Comparison of ENCODE assay signal across 13 mouse cellular contexts in genomic region chr13:48230996-48231395, GRCm38 (mm10). TPM values are rescaled to one million over a fixed set of nuclear protein-coding genes. Genes with fewer than 3 reads are reported as not detected.
DNase-seq lines count a peak whose midpoint lies in the region; ATAC-seq lines count a peak whose summit lies in the region.
"Had no signal": no experiment of that assay in that cellular context is flagged by ENCODE, and none has a peak within 500 bp of the region (broad histone marks: within the 10 kb centered on the region; RNA-seq: fewer than 3 reads in every experiment).

No protein-coding gene starts in this region.

- peak overlapping the region; percentile 10; the same call in 1 of the 2 replicates for H3K4me2 ChIP-seq in forebrain, embryonic 12.5 days

- peak; percentile 4 for DNase-seq in layer of hippocampus, postnatal 14 days (ENCODE audit: low spot score in 2 of 2)
- DNase-seq in layer of hippocampus, adult 9-10 months (ENCODE audit: low spot score), result no peak
- DNase-seq in 3T3-L1 (ENCODE audit: low read depth, low spot score), result peak; percentile 83
- DNase-seq in Muller cell, postnatal 12 days (ENCODE audit: inconsistent ontology term), result peak; percentile 14
- DNase-seq in urinary bladder, postnatal 10 days (ENCODE audit: low spot score), result no peak
- DNase-seq in left cerebral cortex, adult 11 months (ENCODE audit: low spot score), result no peak
- no peak for DNase-seq in gastrocnemius, adult 8-10 months (ENCODE audit: low spot score in 2 of 2)
- DNase-seq: cerebellum, postnatal 36 days; liver had no signal

- 36% methylated on average over 6 of the region's 6 CpGs for WGBS in forebrain, embryonic 12.5 days

- H3K27ac ChIP-seq in forebrain, embryonic 12.5 days, result peak overlapping the region; percentile 47; the same call in 1 of the 2 replicates
- H3K27ac ChIP-seq: macrophage had no signal

- H3K9me3 ChIP-seq in forebrain, embryonic 12.5 days, result no peaks in the 10 kb centered on the region

- H3K27me3 ChIP-seq in forebrain, embryonic 12.5 days, result no peaks in the 10 kb centered on the region

- H3K9ac ChIP-seq in forebrain, embryonic 12.5 days, result no peak overlapping the region

- H3K36me3 ChIP-seq in forebrain, embryonic 12.5 days (replicated peaks), result no peaks in the 10 kb centered on the region

- no peak for ATAC-seq in forebrain, embryonic 12.5 days (ENCODE audit: low FRiP score)

- H3K4me1 ChIP-seq in forebrain, embryonic 12.5 days, result peaks cover 31% of the 10 kb centered on the region

- H3K4me3 ChIP-seq in forebrain, embryonic 12.5 days (replicated peaks), result no peak overlapping the region
- H3K4me3 ChIP-seq: myocyte had no signal

RNA-seq across cellular contexts. Expression of gene Id4, which starts 30.0 kb away (rescaled TPM):
- total RNA-seq in layer of hippocampus, postnatal 14 days (2021), result 10 to 100 TPM; 41.2 to 44.4 TPM
- 233 and 239 TPM in 2 replicates for polyA plus RNA-seq in forebrain, embryonic 12.5 days (2016; fragmentation: Nextera tagmentation; extraction: Ambion mirVana)
- under 1 TPM; 0.44 to 0.83 (median 0.50) TPM for total RNA-seq in gastrocnemius, adult 8-10 months (2022)
- total RNA-seq: granulocyte monocyte progenitor cell, adult 5-6 weeks had no signal
- polyA plus RNA-seq: macrophage had no signal

Comparison
In these comparisons a context has a peak if more than half of its experiments do, and no peak if none do; other contexts are left out.
1. DNase-seq: peak in layer of hippocampus, postnatal 14 days (2 of 2), 3T3-L1 (single experiment) and Muller cell, postnatal 12 days (single experiment); none in layer of hippocampus, adult 9-10 months (single experiment), urinary bladder, postnatal 10 days (single experiment), left cerebral cortex, adult 11 months (single experiment) and gastrocnemius, adult 8-10 months (0 of 2).
2. RNA of gene Id4, which starts 30.0 kb away (total RNA-seq): 41.2 to 44.4 TPM in layer of hippocampus, postnatal 14 days; 0.44 to 0.83 TPM in gastrocnemius, adult 8-10 months; every median in the first group is over 10 times any median in the second.